Mouse (Mus musculus): ENCODE data around the gene Pofut1. TPM values are rescaled to one million over a fixed set of nuclear protein-coding genes. Genes with fewer than 3 reads are reported as not detected.

The Pofut1 gene
- polyA plus RNA-seq, 1 experiment, result 17.5 TPM

- 63% methylated on average over 4 of the region's 4 CpGs for WGBS
- Histone ChIP-seq H3K27ac (ENCODE audit: insufficient read depth, low read depth, low read length) (no peak overlapping the region), H3K4me3 (ENCODE audit: insufficient read depth, low read depth, low read length) (no peak overlapping the region), H3K27me3 (replicated peaks; ENCODE audit: control insufficient read depth, insufficient read depth, low read length) (no peaks in the 10 kb centered on the region), H3K4me1 (ENCODE audit: control insufficient read depth, insufficient read depth, low read length) (peaks cover 4% of the 10 kb centered on the region; the same call in 1 of the 2 replicates), H3K36me3 (ENCODE audit: control insufficient read depth, insufficient read depth, low read length) (no peaks in the 10 kb centered on the region)
- no peak for DNase-seq
- TF ChIP-seq POLR2A (IDR thresholded peaks at IDR 0.05; ENCODE audit: low read depth, low read length) (no peak), CTCF (conservative IDR thresholded peaks at IDR 0.05; ENCODE audit: insufficient read depth, insufficient read length, low read depth, low read length) (no peak)
Observed at GRCm38 (mm10) chr2:153237891-153238290, 3.4 kb upstream of the Pofut1 start.

DNA sequence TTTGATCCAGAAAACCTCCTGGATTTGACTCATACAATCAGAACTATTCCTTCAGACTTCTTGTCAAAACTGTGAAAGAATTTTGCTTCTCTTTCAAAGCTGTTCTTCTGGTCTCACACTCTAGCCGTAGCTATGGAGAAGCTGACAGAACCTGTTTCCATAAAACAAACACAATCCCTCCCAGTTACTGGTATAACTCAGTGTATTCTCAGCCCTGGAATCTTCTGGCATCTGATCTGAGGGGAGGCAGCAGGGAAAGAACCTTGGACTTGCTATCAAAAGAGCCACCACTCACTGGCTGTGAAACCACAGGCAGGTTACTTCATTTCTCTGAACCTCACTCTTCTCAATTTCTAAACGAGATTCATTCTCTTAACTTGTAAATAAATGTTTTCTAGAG lies 2.9 kb upstream of the Pofut1 start:
- WGBS, result 43% methylated on average over 2 of the region's 2 CpGs
- DNase-seq, result no peak
- Histone ChIP-seq H3K4me1 (ENCODE audit: control insufficient read depth, insufficient read depth, low read length) (peaks cover 4% of the 10 kb centered on the region; the same call in 1 of the 2 replicates), H3K36me3 (ENCODE audit: control insufficient read depth, insufficient read depth, low read length) (no peaks in the 10 kb centered on the region), H3K27me3 (replicated peaks; ENCODE audit: control insufficient read depth, insufficient read depth, low read length) (no peaks in the 10 kb centered on the region), H3K4me3 (ENCODE audit: insufficient read depth, low read depth, low read length) (no peak overlapping the region), H3K27ac (ENCODE audit: insufficient read depth, low read depth, low read length) (no peak overlapping the region)
- TF ChIP-seq POLR2A (IDR thresholded peaks at IDR 0.05; ENCODE audit: low read depth, low read length) (no peak), CTCF (conservative IDR thresholded peaks at IDR 0.05; ENCODE audit: insufficient read depth, insufficient read length, low read depth, low read length) (no peak)

GRCm38 (mm10) chr2:153239021-153239859 lies 2.1 kb upstream of the Pofut1 start:
- no peaks in the 10 kb centered on the region for H3K27me3 ChIP-seq (replicated peaks; ENCODE audit: control insufficient read depth, insufficient read depth, low read length)
- 51% methylated on average over 7 of the region's 7 CpGs for WGBS
- peak overlapping the region; percentile 98; the same call in 1 of the 2 replicates for H3K4me3 ChIP-seq (ENCODE audit: insufficient read depth, low read depth, low read length)
- H3K27ac ChIP-seq (ENCODE audit: insufficient read depth, low read depth, low read length), result 0 out of 2 replicates have a peak overlapping the region, but pooled peaks have one; percentile 5
- no peaks in the 10 kb centered on the region for H3K36me3 ChIP-seq (ENCODE audit: control insufficient read depth, insufficient read depth, low read length)
- no peak for DNase-seq
- TF ChIP-seq POLR2A (IDR thresholded peaks at IDR 0.05; ENCODE audit: low read depth, low read length) (no peak), CTCF (conservative IDR thresholded peaks at IDR 0.05; ENCODE audit: insufficient read depth, insufficient read length, low read depth, low read length) (no peak)
- peaks cover 4% of the 10 kb centered on the region; the same call in 1 of the 2 replicates for H3K4me1 ChIP-seq (ENCODE audit: control insufficient read depth, insufficient read depth, low read length)

DNA sequence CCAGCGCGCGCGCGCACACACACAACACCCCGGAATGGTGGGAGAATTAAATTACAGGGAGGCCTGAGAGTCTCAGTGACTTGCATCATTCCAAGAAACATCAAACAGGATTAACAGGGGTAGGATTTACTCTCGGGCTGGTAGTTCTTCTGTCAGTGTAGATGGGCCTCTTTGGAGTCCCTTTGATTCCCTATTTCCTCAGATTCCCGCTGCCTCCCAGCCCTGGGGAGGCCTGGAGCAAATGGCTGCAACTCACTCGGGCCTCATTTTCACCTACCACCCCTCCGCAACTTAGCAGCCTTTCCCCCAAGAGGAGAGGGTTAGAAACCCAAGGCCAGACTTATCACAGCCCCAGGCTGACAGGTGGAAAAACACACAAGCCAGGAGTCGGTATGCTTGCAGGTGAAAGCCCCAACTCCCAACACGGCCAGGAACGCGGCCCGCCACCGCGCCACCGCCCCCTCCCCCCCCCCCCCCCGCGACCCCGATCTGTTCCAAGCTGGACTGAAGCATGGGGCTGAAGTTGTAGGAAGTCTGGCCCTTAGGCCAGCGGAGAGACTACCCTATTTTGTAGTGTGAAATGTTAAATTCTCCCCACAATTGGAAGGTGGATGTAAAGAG lies 1.4 kb upstream of the Pofut1 start:
- Histone ChIP-seq H3K36me3 (ENCODE audit: control insufficient read depth, insufficient read depth, low read length) (no peaks in the 10 kb centered on the region), H3K4me3 (ENCODE audit: insufficient read depth, low read depth, low read length) (peak overlapping the region; percentile 98), H3K4me1 (ENCODE audit: control insufficient read depth, insufficient read depth, low read length) (peaks cover 4% of the 10 kb centered on the region; the same call in 1 of the 2 replicates), H3K27ac (ENCODE audit: insufficient read depth, low read depth, low read length) (0 out of 2 replicates have a peak overlapping the region, but pooled peaks have one; percentile 5), H3K27me3 (replicated peaks; ENCODE audit: control insufficient read depth, insufficient read depth, low read length) (no peaks in the 10 kb centered on the region)
- 11% methylated on average over 22 of the region's 22 CpGs for WGBS
- TF ChIP-seq POLR2A (IDR thresholded peaks at IDR 0.05; ENCODE audit: low read depth, low read length), result no peak
- TF ChIP-seq CTCF (conservative IDR thresholded peaks at IDR 0.05; ENCODE audit: insufficient read depth, insufficient read length, low read depth, low read length), result no peak
- DNase-seq, result no peak

DNA sequence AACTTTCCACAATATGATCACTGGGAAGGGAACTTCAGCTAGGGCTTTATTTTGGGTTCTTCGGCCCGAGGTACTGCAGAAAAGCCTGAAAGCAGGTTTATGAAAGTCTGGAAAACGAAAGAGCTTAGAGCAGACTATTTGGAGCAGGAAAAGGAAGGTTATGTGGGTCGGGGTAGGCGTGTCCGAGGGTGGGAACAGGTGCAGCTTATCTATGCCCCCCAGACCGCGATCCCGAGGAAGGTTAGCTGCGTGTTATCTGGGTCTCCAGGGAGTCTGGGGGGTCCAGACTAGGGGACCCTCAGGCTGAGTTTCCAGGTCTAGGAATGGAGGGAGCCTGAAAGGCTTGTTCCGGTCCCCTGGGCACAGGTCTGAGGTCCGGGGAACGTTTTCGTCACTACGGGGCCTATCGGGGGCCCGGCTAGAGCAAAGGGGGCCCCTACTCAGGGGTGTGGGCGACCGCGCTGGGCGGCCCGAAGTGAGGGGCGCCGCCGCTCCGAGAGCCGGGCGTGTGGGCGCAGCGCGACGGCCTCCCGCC lies 565 bp upstream of the Pofut1 start:
- Histone ChIP-seq H3K4me1 (ENCODE audit: control insufficient read depth, insufficient read depth, low read length) (peaks cover 4% of the 10 kb centered on the region; the same call in 1 of the 2 replicates), H3K27me3 (replicated peaks; ENCODE audit: control insufficient read depth, insufficient read depth, low read length) (no peaks in the 10 kb centered on the region), H3K4me3 (ENCODE audit: insufficient read depth, low read depth, low read length) (peak overlapping the region; percentile 98), H3K27ac (ENCODE audit: insufficient read depth, low read depth, low read length) (peak overlapping the region; percentile 75), H3K36me3 (ENCODE audit: control insufficient read depth, insufficient read depth, low read length) (no peaks in the 10 kb centered on the region; the same call in 1 of the 2 replicates)
- no peak for TF ChIP-seq POLR2A (IDR thresholded peaks at IDR 0.05; ENCODE audit: low read depth, low read length)
- TF ChIP-seq CTCF (conservative IDR thresholded peaks at IDR 0.05; ENCODE audit: insufficient read depth, insufficient read length, low read depth, low read length), result no peak
- DNase-seq, result peak; percentile 16
- under 1% methylated on average over 33 of the region's 33 CpGs for WGBS

- no peak for TF ChIP-seq POLR2A (IDR thresholded peaks at IDR 0.05; ENCODE audit: low read depth, low read length)
- TF ChIP-seq CTCF (conservative IDR thresholded peaks at IDR 0.05; ENCODE audit: insufficient read depth, insufficient read length, low read depth, low read length), result no peak
- Histone ChIP-seq H3K27me3 (replicated peaks; ENCODE audit: control insufficient read depth, insufficient read depth, low read length) (no peaks in the 10 kb centered on the region), H3K4me1 (ENCODE audit: control insufficient read depth, insufficient read depth, low read length) (peaks cover 4% of the 10 kb centered on the region; the same call in 1 of the 2 replicates), H3K4me3 (ENCODE audit: insufficient read depth, low read depth, low read length) (no peak overlapping the region), H3K27ac (ENCODE audit: insufficient read depth, low read depth, low read length) (no peak overlapping the region), H3K36me3 (ENCODE audit: control insufficient read depth, insufficient read depth, low read length) (no peaks in the 10 kb centered on the region; the same call in 1 of the 2 replicates)
- DNase-seq, result no peak
- WGBS, result 51% methylated on average over 6 of the region's 6 CpGs
Observed at GRCm38 (mm10) chr2:153242156-153242555, 823 bp downstream of the Pofut1 start.

Data from kidney, adult 2 months (tissue).